Mouse (Mus musculus): ENCODE measurements around the gene BC048507.

GRCm38 (mm10) chr13:67843775-67844118, 19.4 kb upstream of the BC048507 start:
- TF ChIP-seq MAX (IDR thresholded peaks at IDR 0.05; ENCODE audit: low read length): no peak
- TF ChIP-seq TCF12 (IDR thresholded peaks at IDR 0.05; ENCODE audit: low read depth, low read length): no peak
- no peak for TF ChIP-seq NELFE (IDR thresholded peaks at IDR 0.05; ENCODE audit: low read depth, low read length)
- no peak for TF ChIP-seq KAT2A (conservative IDR thresholded peaks at IDR 0.05; ENCODE audit: low read depth, low read length)
- TF ChIP-seq POLR2A (IDR thresholded peaks at IDR 0.05; ENCODE audit: control insufficient read depth in 1 of 2, insufficient read depth in 1 of 2, low read depth in 1 of 2, low read length in 2 of 2, poor library complexity in 1 of 2): no peak
- TF ChIP-seq MYC (IDR thresholded peaks at IDR 0.05; ENCODE audit: low read depth, low read length): no peak
- TF ChIP-seq UBTF (IDR thresholded peaks at IDR 0.05; ENCODE audit: borderline replicate concordance, insufficient read depth, low read depth, low read length): no peak
- TF ChIP-seq CTCF (IDR thresholded peaks at IDR 0.05 in 2 of 3, conservative IDR thresholded peaks at IDR 0.05 in 1 of 3; ENCODE audit: control insufficient read depth in 1 of 3, insufficient read depth in 1 of 3, low read depth in 2 of 3, low read length in 3 of 3, poor library complexity in 1 of 3, severe bottlenecking in 1 of 3): no peak
- TF ChIP-seq ETS1 (IDR thresholded peaks at IDR 0.05; ENCODE audit: low read depth, low read length): no peak
- no peak for TF ChIP-seq GABPA (IDR thresholded peaks at IDR 0.05; ENCODE audit: low read depth, low read length)

Measured in MEL (cell line).